Mouse (Mus musculus) MEL (cell line): ENCODE results near the gene Fer1l5. TPM values are rescaled to one million over a fixed set of nuclear protein-coding genes. Genes with fewer than 3 reads are reported as not detected.

Experiments
- DNase-seq: peaks from one replicate; pipeline ENCODE4 v3.0.0; 2011; ENCODE audit warnings: low read depth, low spot score
- H3K27ac ChIP-seq: 2 replicates; pipeline ENCODE4 v1.5.1; 2012; ENCODE audit warnings: low read depth, mild to moderate bottlenecking, control low read depth, low read length, moderate library complexity; ENCODE audit not compliant: control insufficient read depth
- H3K27me3 ChIP-seq, 2 experiments: fragments of 150-350 bp in 1 of 2; sonication (generic) in 1 of 2; 2 replicates each; pipeline ENCODE4 v1.6.1; 2012; ENCODE audit warnings: low read length in 2 of 2, mild to moderate bottlenecking in 2 of 2, improper control_type of control experiment in 1 of 2, moderate library complexity in 1 of 2; ENCODE audit not compliant: insufficient read depth in 2 of 2, control insufficient read depth in 1 of 2
- H3K36me3 ChIP-seq, 2 experiments: 2 replicates each; pipeline ENCODE4 v1.6.1; 2012 to 2014; ENCODE audit warnings: low read length in 2 of 2, improper control_type of control experiment in 1 of 2, inconsistent platforms in 1 of 2, mild to moderate bottlenecking in 1 of 2; ENCODE audit not compliant: insufficient read depth in 2 of 2, control insufficient read depth in 1 of 2
- H3K4me1 ChIP-seq, 2 experiments: fragments of 150-350 bp in 1 of 2; sonication (generic) in 1 of 2; 2 replicates each; pipeline ENCODE4 v1.6.1; 2012; ENCODE audit warnings: low read length in 2 of 2, improper control_type of control experiment in 1 of 2, mild to moderate bottlenecking in 1 of 2; ENCODE audit not compliant: insufficient read depth in 2 of 2, control insufficient read depth in 1 of 2
- H3K4me3 ChIP-seq, 2 experiments: fragments of 150-350 bp in 1 of 2; sonication (generic) in 1 of 2; 2 replicates each; pipeline ENCODE4 v1.5.1; 2012; ENCODE audit warnings: low read depth in 2 of 2, low read length in 2 of 2, mild to moderate bottlenecking in 2 of 2, moderate library complexity in 2 of 2, control low read depth in 1 of 2, improper control_type of control experiment in 1 of 2; ENCODE audit not compliant: control insufficient read depth in 1 of 2, insufficient read depth in 1 of 2
- H3K79me2 ChIP-seq: 2 replicates; pipeline ENCODE4 v1.6.1; 2012; ENCODE audit warnings: mild to moderate bottlenecking, low read length, moderate library complexity; ENCODE audit not compliant: control insufficient read depth, poor library complexity, insufficient read depth
- H3K9ac ChIP-seq: 2 replicates; pipeline ENCODE4 v1.6.1; 2012; ENCODE audit warnings: low read depth, mild to moderate bottlenecking, control low read depth, low read length, moderate library complexity; ENCODE audit not compliant: control insufficient read depth, poor library complexity, severe bottlenecking
- H3K9me3 ChIP-seq: fragments of 150-350 bp; sonication (generic); replicated peaks from 2 replicates; pipeline ENCODE4 v1.6.1; 2012; ENCODE audit warnings: mild to moderate bottlenecking, low read length, improper control_type of control experiment, moderate library complexity; ENCODE audit not compliant: insufficient read depth
- CHD1 ChIP-seq: IDR thresholded peaks from 2 replicates; pipeline ENCODE4 v1.6.1; 2012; ENCODE audit warnings: low read depth, mild to moderate bottlenecking, inconsistent platforms, low read length, improper control_type of control experiment
- CTCF ChIP-seq, 3 experiments: IDR thresholded peaks in 2 of 3; conservative IDR thresholded peaks in 1 of 3; 2 replicates each; pipeline ENCODE4 v1.5.1; 2011 to 2012; ENCODE audit warnings: low read length in 3 of 3, low read depth in 2 of 3, mild to moderate bottlenecking in 2 of 3, improper control_type of control experiment in 1 of 3, inconsistent platforms in 1 of 3, mixed read lengths in 1 of 3, moderate library complexity in 1 of 3; ENCODE audit not compliant: control insufficient read depth in 1 of 3, insufficient read depth in 1 of 3, poor library complexity in 1 of 3, severe bottlenecking in 1 of 3
- EP300 ChIP-seq, 2 experiments: IDR thresholded peaks; 2 replicates each; pipeline ENCODE4 v1.6.1; 2011; ENCODE audit warnings: improper control_type of control experiment in 2 of 2, low read length in 2 of 2, low read depth in 1 of 2, mild to moderate bottlenecking in 1 of 2
- ETS1 ChIP-seq: IDR thresholded peaks from 2 replicates; pipeline ENCODE4 v1.6.1; 2012; ENCODE audit warnings: low read depth, mild to moderate bottlenecking, inconsistent platforms, low read length, improper control_type of control experiment, moderate library complexity
- GABPA ChIP-seq: IDR thresholded peaks from 2 replicates; pipeline ENCODE4 v1.6.1; 2012; ENCODE audit warnings: low read depth, mild to moderate bottlenecking, inconsistent platforms, low read length, improper control_type of control experiment, moderate library complexity
- HCFC1 ChIP-seq: IDR thresholded peaks from 2 replicates; pipeline ENCODE4 v1.6.1; 2012; ENCODE audit warnings: low read depth, mild to moderate bottlenecking, inconsistent platforms, low read length, improper control_type of control experiment, moderate library complexity
- MAX ChIP-seq: IDR thresholded peaks from 2 replicates; pipeline ENCODE4 v1.6.1; 2011; ENCODE audit warnings: low read length, improper control_type of control experiment
- MYB ChIP-seq: IDR thresholded peaks from 2 replicates; pipeline ENCODE4 v1.6.1; 2011; ENCODE audit warnings: mild to moderate bottlenecking, low read depth, low read length, improper control_type of control experiment
- MYC ChIP-seq: IDR thresholded peaks from 2 replicates; pipeline ENCODE4 v1.6.1; 2011; ENCODE audit warnings: low read depth, mild to moderate bottlenecking, low read length, improper control_type of control experiment, moderate library complexity
- NRF1 ChIP-seq: IDR thresholded peaks from 2 replicates; pipeline ENCODE4 v1.6.1; 2014; ENCODE audit warnings: low read depth, mild to moderate bottlenecking, inconsistent platforms, low read length, improper control_type of control experiment, moderate library complexity; ENCODE audit not compliant: poor library complexity, insufficient read depth, severe bottlenecking
- POLR2A ChIP-seq, 2 experiments: IDR thresholded peaks; 2 replicates each; pipeline ENCODE4 v1.6.1; 2011 to 2012; ENCODE audit warnings: low read length in 2 of 2, mild to moderate bottlenecking in 2 of 2, control low read depth in 1 of 2, improper control_type of control experiment in 1 of 2, low read depth in 1 of 2, moderate library complexity in 1 of 2; ENCODE audit not compliant: control insufficient read depth in 1 of 2, insufficient read depth in 1 of 2, poor library complexity in 1 of 2
- RAD21 ChIP-seq: IDR thresholded peaks from 2 replicates; pipeline ENCODE4 v1.6.1; 2011; ENCODE audit warnings: mild to moderate bottlenecking, low read depth, low read length, improper control_type of control experiment
- SIN3A ChIP-seq: IDR thresholded peaks from 2 replicates; pipeline ENCODE4 v1.6.1; 2012; ENCODE audit warnings: low read length, improper control_type of control experiment, inconsistent platforms
- TAL1 ChIP-seq: IDR thresholded peaks from 2 replicates; pipeline ENCODE4 v1.6.1; 2012; ENCODE audit warnings: mild to moderate bottlenecking, inconsistent platforms, low read length, moderate library complexity, mixed read lengths
- TCF12 ChIP-seq: IDR thresholded peaks from 2 replicates; pipeline ENCODE4 v1.6.1; 2014; ENCODE audit warnings: low read depth, mild to moderate bottlenecking, inconsistent platforms, low read length, improper control_type of control experiment, moderate library complexity
- UBTF ChIP-seq: IDR thresholded peaks from 2 replicates; pipeline ENCODE4 v1.6.1; 2012; ENCODE audit warnings: low read depth, mild to moderate bottlenecking, inconsistent platforms, low read length, improper control_type of control experiment, moderate library complexity, borderline replicate concordance; ENCODE audit not compliant: insufficient read depth
- USF1 ChIP-seq: IDR thresholded peaks from 2 replicates; pipeline ENCODE4 v1.6.1; 2014; ENCODE audit warnings: low read depth, mild to moderate bottlenecking, inconsistent platforms, low read length, improper control_type of control experiment, moderate library complexity
- USF2 ChIP-seq, 2 experiments: IDR thresholded peaks; 2 replicates each; pipeline ENCODE4 v1.6.1; 2011 to 2012; ENCODE audit warnings: improper control_type of control experiment in 2 of 2, low read length in 2 of 2, borderline replicate concordance in 1 of 2, inconsistent platforms in 1 of 2, low read depth in 1 of 2, mild to moderate bottlenecking in 1 of 2; ENCODE audit not compliant: insufficient read depth in 1 of 2
- polyA plus RNA-seq, 2 experiments: library from polyadenylated mRNA; stranded (reverse) in 1 of 2; unstranded in 1 of 2; fragments of >175 nt in 1 of 2; fragments of >200 nt in 1 of 2; gene quantifications; 2 replicates each; pipeline versions ENCODE4 v1.2.1 to v1.2.4; 2012; ENCODE audit warnings: low replicate concordance in 2 of 2, low read depth in 1 of 2; ENCODE audit not compliant: insufficient read length in 2 of 2, insufficient read depth in 1 of 2, missing spikeins in 1 of 2
- total RNA-seq: library from RNA; depleted of rRNA; stranded (reverse); fragments of 300-350 nt; gene quantifications from 2 replicates; pipeline ENCODE4 v1.2.3, GENCODE M21; 2012

Fer1l5 gene
- total and polyA plus RNA-seq, 3 experiments, result 2.3 TPM; not detected in 2

DNA sequence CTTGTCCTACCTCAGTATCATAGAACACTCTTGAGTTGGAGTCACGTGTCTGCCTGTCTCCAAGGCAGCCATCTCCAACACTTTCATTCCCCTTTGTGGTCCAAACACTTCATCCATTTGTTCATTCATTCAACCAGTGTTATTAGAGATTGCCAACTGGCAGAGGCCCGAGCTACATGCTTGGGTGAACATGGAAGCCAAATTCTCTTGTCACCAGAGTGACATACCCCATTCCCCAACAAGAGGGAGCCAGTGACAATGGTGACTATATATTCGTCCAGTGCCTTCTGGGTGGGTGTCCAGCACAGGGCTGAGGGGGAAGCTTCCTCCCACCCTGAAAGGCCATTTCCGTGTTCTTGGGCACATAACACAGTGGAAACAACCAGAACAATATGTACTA, 7.5 kb downstream of the Fer1l5 start:
- Histone ChIP-seq H3K9ac (no peak overlapping the region), H3K9me3 (no peaks in the 10 kb centered on the region), H3K36me3 (0 out of 4 replicates have a peak, but pooled peaks cover 0 to 2% of the 10 kb centered on the region in 2 experiments), H3K27ac (no peak overlapping the region), H3K4me3 (no peak overlapping the region), H3K79me2 (no peaks in the 10 kb centered on the region), H3K4me1 (peaks cover 0 to 10% of the 10 kb centered on the region in 2 experiments; a peak in 1 of 4 replicates), H3K27me3 (no peaks in the 10 kb centered on the region; a peak in 2 of 4 replicates)
- no peak for DNase-seq
- TF ChIP-seq TCF12 (no peak), RAD21 (peak; percentile 1; the same call in 1 of the 2 replicates), CTCF (IDR thresholded peaks at IDR 0.05 in 2 of 3, conservative IDR thresholded peaks at IDR 0.05 in 1 of 3; ENCODE audit: control insufficient read depth in 1 of 3, insufficient read depth in 1 of 3, low read depth in 2 of 3, low read length in 3 of 3, poor library complexity in 1 of 3, severe bottlenecking in 1 of 3) (peak in 1 of 3 experiments; percentile 6; a peak in 1 of 6 replicates), GABPA (no peak)

DNA sequence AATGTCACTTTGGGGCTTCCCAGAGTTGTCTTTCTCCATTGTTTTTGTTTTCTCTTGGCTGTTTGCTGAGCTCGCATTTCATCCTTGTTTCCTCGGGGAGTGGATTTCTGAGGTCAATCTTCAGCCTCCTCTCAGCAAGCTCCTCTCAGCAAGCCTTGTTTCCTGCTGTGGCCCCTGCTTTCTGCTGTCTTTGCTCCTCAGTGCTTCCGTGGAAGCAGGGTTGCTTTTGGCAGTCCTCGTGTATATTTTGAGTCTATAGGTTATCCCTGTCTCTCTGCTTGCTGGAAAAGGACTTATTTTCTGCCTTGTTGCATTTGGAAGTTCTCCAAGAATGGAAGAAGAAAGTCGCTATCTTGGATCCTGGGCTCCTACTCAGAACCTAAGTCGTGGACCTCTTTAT, 24.9 kb downstream of the Fer1l5 start:
- H3K4me1 ChIP-seq, result no peaks in the 10 kb centered on the region
- H3K27me3 ChIP-seq, result peaks cover 11 to 16% of the 10 kb centered on the region in 2 experiments
- no peaks in the 10 kb centered on the region for H3K79me2 ChIP-seq
- H3K9ac ChIP-seq, result no peak overlapping the region
- no peak overlapping the region for H3K27ac ChIP-seq
- DNase-seq, result no peak
- H3K36me3 ChIP-seq, result no peaks in the 10 kb centered on the region
- no peaks in the 10 kb centered on the region for H3K9me3 ChIP-seq
- no peak overlapping the region for H3K4me3 ChIP-seq
- TF ChIP-seq UBTF (no peak), CHD1 (no peak), POLR2A (IDR thresholded peaks at IDR 0.05; ENCODE audit: control insufficient read depth in 1 of 2, insufficient read depth in 1 of 2, low read depth in 1 of 2, low read length in 2 of 2, poor library complexity in 1 of 2) (no peak), MYC (no peak), EP300 (IDR thresholded peaks at IDR 0.05; ENCODE audit: low read depth in 1 of 2, low read length in 2 of 2) (no peak), NRF1 (no peak), USF1 (no peak), MAX (no peak), TCF12 (no peak), TAL1 (no peak), SIN3A (no peak), MYB (no peak), USF2 (IDR thresholded peaks at IDR 0.05; ENCODE audit: borderline replicate concordance in 1 of 2, insufficient read depth in 1 of 2, low read depth in 1 of 2, low read length in 2 of 2) (no peak), ETS1 (no peak), HCFC1 (no peak)
